Mouse (Mus musculus): Measurements from ENCODE around the gene Gm21921. TPM values are rescaled to one million over a fixed set of nuclear protein-coding genes. Genes with fewer than 3 reads are reported as not detected.

The Gm21921 gene
- polyA plus RNA-seq (2012; rRNA removed), result not detected in 2 replicates

DNA sequence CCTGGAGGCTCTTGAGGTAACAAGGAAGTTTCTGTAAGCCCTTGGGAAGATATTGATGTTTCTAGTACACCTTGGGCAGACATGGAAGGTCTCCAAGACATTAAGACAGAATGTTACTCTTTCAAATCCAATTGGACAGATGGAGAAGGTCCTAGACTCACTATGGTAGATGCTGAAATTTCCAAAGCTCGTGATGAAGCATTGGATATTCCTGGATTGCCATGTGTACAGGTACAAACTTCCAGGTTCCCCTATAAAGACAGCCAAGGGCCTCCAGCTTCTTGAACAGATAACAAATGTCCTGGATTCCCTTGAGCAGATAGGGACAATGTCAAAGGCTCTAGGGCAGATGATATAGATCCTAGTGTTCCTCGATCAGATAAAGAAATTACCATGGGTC, at the start of gene Gm21921:
Gm21921 (minus strand) TSS at position 101 of the 400 bp plus-strand sequence.

All from central nervous system, embryonic 11.5 days (tissue).